Mouse (Mus musculus) bone marrow, adult 2 months (tissue): ENCODE measurements at regions not wholly inside any gene's neighbourhood (a gene's known extent, or its start where the extent isn't known, plus 50 kb on each side); places are given as distances from the start of the nearest gene placed in this dataset.

Experiments
- CTCF ChIP-seq: fragments of 200-500 bp; IDR thresholded peaks from 2 replicates; pipeline ENCODE4 v1.5.1; 2011; ENCODE audit warnings: low read length, control low read depth; ENCODE audit not compliant: control insufficient read depth, insufficient read depth
- POLR2A ChIP-seq: fragments of 200-500 bp; IDR thresholded peaks from 2 replicates; pipeline ENCODE4 v1.6.1; 2011; ENCODE audit warnings: low read depth, mild to moderate bottlenecking, control low read depth, low read length, borderline replicate concordance; ENCODE audit not compliant: control insufficient read depth

DNA sequence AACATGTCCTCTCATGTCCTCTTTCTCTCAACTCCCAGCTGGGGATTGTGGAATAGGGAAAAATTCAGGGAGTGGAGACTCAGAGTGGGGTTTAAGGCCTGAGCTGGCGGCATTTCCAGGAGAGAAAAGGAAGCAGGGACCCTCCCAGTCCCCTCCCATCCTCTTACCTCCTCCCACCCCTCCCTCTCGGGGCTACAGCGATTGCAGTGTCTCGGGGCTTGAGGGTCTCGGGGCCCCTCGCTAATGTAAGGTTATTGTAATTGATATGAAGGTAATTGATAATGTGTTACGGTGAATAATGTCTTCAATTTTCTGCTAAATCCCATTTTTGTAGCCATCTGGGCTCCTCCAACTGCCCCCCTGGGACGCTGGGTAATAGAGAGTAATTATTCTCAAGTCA, 74.2 kb upstream of the Pax2 start:
- no peak for TF ChIP-seq POLR2A
- no peak for TF ChIP-seq CTCF
